Mouse (Mus musculus): ENCODE results near the gene Sik2. TPM values are rescaled to one million over a fixed set of nuclear protein-coding genes. Genes with fewer than 3 reads are reported as not detected.
A peak's percentile ranks its signal among the peaks of the same experiment; 100 is the strongest.

Sik2 gene
- polyA plus RNA-seq (2015; fragmentation: Nextera tagmentation; extraction: Ambion mirVana), result 8.3 and 10.8 TPM in 2 replicates

- Histone ChIP-seq H3K27ac (ENCODE audit: low read length) (peak within 1 kb of the TSS; percentile 97), H3K27me3 (ENCODE audit: control insufficient read depth, insufficient read depth, low read depth, low read length) (no peaks in the 10 kb centered on the region), H3K4me1 (ENCODE audit: control insufficient read depth, low read depth, low read length) (peaks cover 13% of the 10 kb centered on the region), H3K9me3 (replicated peaks; ENCODE audit: control insufficient read depth, low read length) (no peaks in the 10 kb centered on the region), H3K4me3 (ENCODE audit: low read depth, low read length) (peak within 1 kb of the TSS; percentile 98), H3K4me2 (ENCODE audit: low read depth, low read length) (peak within 1 kb of the TSS; percentile 83), H3K36me3 (ENCODE audit: control insufficient read depth, insufficient read depth) (no peaks in the 10 kb centered on the region), H3K9ac (ENCODE audit: low read depth, low read length) (peak within 1 kb of the TSS; percentile 97)
- ATAC-seq (ENCODE audit: low read depth), result peak; percentile 95
- WGBS (ENCODE audit: insufficient replicate concordance), result under 1% methylated on average over 53 of the region's 85 CpGs
Measured at GRCm38 (mm10) chr9:51008841-51009655, at the start of gene Sik2. Sik2 (minus strand) TSS chr9:51009073.

- WGBS (ENCODE audit: insufficient replicate concordance), result 39% methylated on average over 3 of the region's 3 CpGs
- no peak for ATAC-seq (ENCODE audit: low read depth)
- no peaks in the 10 kb centered on the region for H3K36me3 ChIP-seq (ENCODE audit: control insufficient read depth, insufficient read depth)
Measured at GRCm38 (mm10) chr9:51056360-51057324, 47.8 kb upstream of the Sik2 start.

GRCm38 (mm10) chr9:51052180-51052579 lies 43.3 kb upstream of the Sik2 start:
- ATAC-seq (ENCODE audit: low read depth), result no peak
- no peak overlapping the region for H3K27ac ChIP-seq (ENCODE audit: low read length)
- no peaks in the 10 kb centered on the region for H3K36me3 ChIP-seq (ENCODE audit: control insufficient read depth, insufficient read depth)
- H3K4me2 ChIP-seq (ENCODE audit: low read depth, low read length), result no peak overlapping the region
- WGBS (ENCODE audit: insufficient replicate concordance), result 26% methylated on average over 3 of the region's 3 CpGs
- H3K9me3 ChIP-seq (replicated peaks; ENCODE audit: control insufficient read depth, low read length), result no peaks in the 10 kb centered on the region
- H3K4me3 ChIP-seq (ENCODE audit: low read depth, low read length), result no peak overlapping the region
- no peak overlapping the region for H3K9ac ChIP-seq (ENCODE audit: low read depth, low read length)
- no peaks in the 10 kb centered on the region for H3K4me1 ChIP-seq (ENCODE audit: control insufficient read depth, low read depth, low read length)
- no peaks in the 10 kb centered on the region for H3K27me3 ChIP-seq (ENCODE audit: control insufficient read depth, insufficient read depth, low read depth, low read length)

More at GRCm38 (mm10) chr9:51056360-51057324, 47.8 kb upstream of the Sik2 start:
- Histone ChIP-seq H3K27ac (ENCODE audit: low read length) (no peak overlapping the region), H3K4me2 (ENCODE audit: low read depth, low read length) (no peak overlapping the region), H3K9me3 (replicated peaks; ENCODE audit: control insufficient read depth, low read length) (no peaks in the 10 kb centered on the region), H3K4me1 (ENCODE audit: control insufficient read depth, low read depth, low read length) (no peaks in the 10 kb centered on the region), H3K9ac (ENCODE audit: low read depth, low read length) (no peak overlapping the region), H3K27me3 (ENCODE audit: control insufficient read depth, insufficient read depth, low read depth, low read length) (no peaks in the 10 kb centered on the region), H3K4me3 (ENCODE audit: low read depth, low read length) (no peak overlapping the region)

GRCm38 (mm10) chr9:51042136-51042535 lies 33.3 kb upstream of the Sik2 start:
- Histone ChIP-seq H3K9ac (ENCODE audit: low read depth, low read length) (no peak overlapping the region), H3K4me2 (ENCODE audit: low read depth, low read length) (no peak overlapping the region), H3K4me3 (ENCODE audit: low read depth, low read length) (no peak overlapping the region), H3K4me1 (ENCODE audit: control insufficient read depth, low read depth, low read length) (no peaks in the 10 kb centered on the region), H3K27me3 (ENCODE audit: control insufficient read depth, insufficient read depth, low read depth, low read length) (no peaks in the 10 kb centered on the region), H3K27ac (ENCODE audit: low read length) (no peak overlapping the region), H3K36me3 (ENCODE audit: control insufficient read depth, insufficient read depth) (no peaks in the 10 kb centered on the region), H3K9me3 (replicated peaks; ENCODE audit: control insufficient read depth, low read length) (no peaks in the 10 kb centered on the region)
- no peak for ATAC-seq (ENCODE audit: low read depth)
- WGBS (ENCODE audit: insufficient replicate concordance), result 62% methylated on average over 6 of the region's 6 CpGs

- Histone ChIP-seq H3K4me2 (ENCODE audit: low read depth, low read length) (no peak overlapping the region), H3K4me3 (ENCODE audit: low read depth, low read length) (no peak overlapping the region), H3K9me3 (replicated peaks; ENCODE audit: control insufficient read depth, low read length) (no peaks in the 10 kb centered on the region), H3K9ac (ENCODE audit: low read depth, low read length) (no peak overlapping the region), H3K27me3 (ENCODE audit: control insufficient read depth, insufficient read depth, low read depth, low read length) (no peaks in the 10 kb centered on the region), H3K4me1 (ENCODE audit: control insufficient read depth, low read depth, low read length) (no peaks in the 10 kb centered on the region), H3K36me3 (ENCODE audit: control insufficient read depth, insufficient read depth) (no peaks in the 10 kb centered on the region), H3K27ac (ENCODE audit: low read length) (no peak overlapping the region)
- no peak for ATAC-seq (ENCODE audit: low read depth)
- 68% methylated on average over 7 of the region's 7 CpGs for WGBS (ENCODE audit: insufficient replicate concordance)
Measured at GRCm38 (mm10) chr9:51041491-51041980, 32.7 kb upstream of the Sik2 start.

GRCm38 (mm10) chr9:51032785-51033529 lies 24.1 kb upstream of the Sik2 start:
- no peak for ATAC-seq (ENCODE audit: low read depth)
- H3K27me3 ChIP-seq (ENCODE audit: control insufficient read depth, insufficient read depth, low read depth, low read length), result no peaks in the 10 kb centered on the region
- H3K4me3 ChIP-seq (ENCODE audit: low read depth, low read length), result no peak overlapping the region
- H3K9ac ChIP-seq (ENCODE audit: low read depth, low read length), result no peak overlapping the region
- no peak overlapping the region for H3K4me2 ChIP-seq (ENCODE audit: low read depth, low read length)
- whole genome bisulfite sequencing (ENCODE audit: insufficient replicate concordance), result 66% methylated on average over 3 of the region's 3 CpGs
- H3K9me3 ChIP-seq (replicated peaks; ENCODE audit: control insufficient read depth, low read length), result no peaks in the 10 kb centered on the region
- H3K36me3 ChIP-seq (ENCODE audit: control insufficient read depth, insufficient read depth), result no peaks in the 10 kb centered on the region
- no peaks in the 10 kb centered on the region for H3K4me1 ChIP-seq (ENCODE audit: control insufficient read depth, low read depth, low read length)
- no peak overlapping the region for H3K27ac ChIP-seq (ENCODE audit: low read length)

- no peak overlapping the region for H3K9ac ChIP-seq (ENCODE audit: low read depth, low read length)
- H3K4me2 ChIP-seq (ENCODE audit: low read depth, low read length), result no peak overlapping the region
- no peaks in the 10 kb centered on the region for H3K9me3 ChIP-seq (replicated peaks; ENCODE audit: control insufficient read depth, low read length)
- H3K27me3 ChIP-seq (ENCODE audit: control insufficient read depth, insufficient read depth, low read depth, low read length), result no peaks in the 10 kb centered on the region
- ATAC-seq (ENCODE audit: low read depth), result no peak
- no peaks in the 10 kb centered on the region for H3K4me1 ChIP-seq (ENCODE audit: control insufficient read depth, low read depth, low read length)
- no peak overlapping the region for H3K4me3 ChIP-seq (ENCODE audit: low read depth, low read length)
- H3K36me3 ChIP-seq (ENCODE audit: control insufficient read depth, insufficient read depth), result no peaks in the 10 kb centered on the region
- WGBS (ENCODE audit: insufficient replicate concordance), result 48% methylated on average over 8 of the region's 8 CpGs
- no peak overlapping the region for H3K27ac ChIP-seq (ENCODE audit: low read length)
Measured at GRCm38 (mm10) chr9:51032291-51032690, 23.4 kb upstream of the Sik2 start.

GRCm38 (mm10) chr9:51031603-51032002 lies 22.7 kb upstream of the Sik2 start:
- Histone ChIP-seq H3K4me1 (ENCODE audit: control insufficient read depth, low read depth, low read length) (no peaks in the 10 kb centered on the region), H3K36me3 (ENCODE audit: control insufficient read depth, insufficient read depth) (no peaks in the 10 kb centered on the region), H3K27ac (ENCODE audit: low read length) (no peak overlapping the region), H3K9me3 (replicated peaks; ENCODE audit: control insufficient read depth, low read length) (no peaks in the 10 kb centered on the region), H3K4me3 (ENCODE audit: low read depth, low read length) (no peak overlapping the region), H3K27me3 (ENCODE audit: control insufficient read depth, insufficient read depth, low read depth, low read length) (no peaks in the 10 kb centered on the region), H3K4me2 (ENCODE audit: low read depth, low read length) (no peak overlapping the region), H3K9ac (ENCODE audit: low read depth, low read length) (no peak overlapping the region)
- WGBS (ENCODE audit: insufficient replicate concordance), result 52% methylated on average over 6 of the region's 6 CpGs
- ATAC-seq (ENCODE audit: low read depth), result no peak

Measured in liver, embryonic 16.5 days (tissue).